Mouse (Mus musculus) forebrain, embryonic 10.5 days (tissue): ENCODE results near the gene Gchfr. TPM values are rescaled to one million over a fixed set of nuclear protein-coding genes. Genes with fewer than 3 reads are reported as not detected.
A peak's percentile ranks its signal among the peaks of the same experiment; 100 is the strongest.

Experiments
- DNase-seq: peaks from one replicate; pipeline ENCODE4 v3.0.0-alpha.2; 2017; ENCODE audit warnings: low spot score; ENCODE audit errors: extremely low spot score
- H3K27ac ChIP-seq: fragments of 300-500 bp; sonication (generic); 2 replicates; pipeline ENCODE4 v1.5.1; 2016; ENCODE audit warnings: mild to moderate bottlenecking
- H3K27me3 ChIP-seq: fragments of 300-500 bp; sonication (generic); 2 replicates; pipeline ENCODE4 v1.6.1; 2016; ENCODE audit warnings: mild to moderate bottlenecking; ENCODE audit not compliant: poor library complexity, severe bottlenecking
- H3K36me3 ChIP-seq: fragments of 300-500 bp; sonication (generic); replicated peaks from 2 replicates; pipeline ENCODE4 v1.6.1; 2016; ENCODE audit warnings: mild to moderate bottlenecking, moderate library complexity
- H3K4me1 ChIP-seq: fragments of 300-500 bp; sonication (generic); 2 replicates; pipeline ENCODE4 v1.6.1; 2016
- H3K4me3 ChIP-seq: fragments of 300-500 bp; sonication (generic); 2 replicates; pipeline ENCODE4 v1.5.1; 2016; ENCODE audit warnings: mild to moderate bottlenecking, moderate library complexity
- H3K9me3 ChIP-seq: fragments of 300-500 bp; sonication (generic); 2 replicates; pipeline ENCODE4 v1.6.1; 2016; ENCODE audit warnings: mild to moderate bottlenecking, moderate library complexity
- WGBS: fragments of 180-500 bp; shearing (Covaris S2); methylation state at CpG from one replicate; pipeline ENCODE4 v1.1.7; 2016; 5-methylcytosine and 5-hydroxymethylcytosine counted together
- polyA plus RNA-seq: library from polyadenylated mRNA; unstranded; fragments of >200 nt; fragmentation: Nextera tagmentation; extraction: Ambion mirVana; gene quantifications from 2 replicates; pipeline ENCODE4 v1.2.1, GENCODE M21; 2016

Gchfr gene
- polyA plus RNA-seq, 1 experiment from 2014 or later, result 5.6 TPM

DNA sequence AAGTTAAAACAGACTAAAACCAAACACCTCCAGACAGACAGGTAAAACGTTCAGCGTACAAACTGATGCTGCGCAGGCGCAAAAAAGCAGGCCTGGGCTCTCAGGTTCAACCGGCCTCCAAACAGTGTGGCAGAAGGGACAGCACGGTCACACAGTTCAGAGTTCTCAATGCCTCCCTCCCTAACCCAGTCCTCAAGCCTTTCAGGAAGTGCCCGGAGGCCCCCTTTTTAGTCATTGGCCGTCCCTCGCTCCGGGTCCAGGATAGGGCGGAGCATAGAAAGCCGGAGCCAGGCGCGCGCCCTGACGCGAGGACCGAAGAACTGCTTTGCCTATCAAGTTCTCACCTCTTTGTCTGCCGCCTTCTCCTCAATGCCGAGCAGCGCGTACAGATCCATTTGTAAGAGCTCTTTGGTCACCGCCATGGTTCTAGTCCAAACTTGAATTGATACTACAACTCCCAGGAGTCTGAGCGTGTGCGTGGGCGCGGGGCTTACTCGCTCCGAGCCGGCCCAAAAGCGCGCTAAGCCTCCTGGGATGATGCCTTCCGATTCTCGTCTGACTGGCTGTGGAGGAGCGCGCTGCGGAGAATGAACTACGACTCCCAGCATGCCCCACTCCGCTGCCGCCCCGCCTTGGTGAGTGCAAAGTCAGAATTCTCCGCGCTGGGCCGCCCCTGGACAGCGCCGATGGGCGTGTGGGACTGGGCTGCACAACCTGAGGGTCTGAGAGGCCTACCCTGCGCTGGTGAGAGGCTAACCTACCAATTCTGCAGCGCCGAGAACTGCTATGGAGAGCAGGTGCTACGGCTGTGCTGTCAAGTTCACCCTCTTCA lies 41.0 kb downstream of the Gchfr start, which contains the start of the genes Zfyve19 and Dnajc17:
TSS of gene Zfyve19 (plus strand) at position 274 of the 832 bp plus-strand sequence.
TSS of gene Dnajc17 (minus strand) at position 452 of the 832 bp plus-strand sequence.
- no peaks in the 10 kb centered on the region for H3K27me3 ChIP-seq
- peak within 1 kb of the TSS; percentile 93 for H3K27ac ChIP-seq
- WGBS, result under 1% methylated on average over 51 of the region's 51 CpGs
- no peaks in the 10 kb centered on the region for H3K9me3 ChIP-seq
- peak; percentile 96 for DNase-seq
- H3K4me1 ChIP-seq, result peaks cover 34% of the 10 kb centered on the region
- H3K4me3 ChIP-seq, result peak within 1 kb of the TSS; percentile 79
- peaks cover 34% of the 10 kb centered on the region for H3K36me3 ChIP-seq

DNA sequence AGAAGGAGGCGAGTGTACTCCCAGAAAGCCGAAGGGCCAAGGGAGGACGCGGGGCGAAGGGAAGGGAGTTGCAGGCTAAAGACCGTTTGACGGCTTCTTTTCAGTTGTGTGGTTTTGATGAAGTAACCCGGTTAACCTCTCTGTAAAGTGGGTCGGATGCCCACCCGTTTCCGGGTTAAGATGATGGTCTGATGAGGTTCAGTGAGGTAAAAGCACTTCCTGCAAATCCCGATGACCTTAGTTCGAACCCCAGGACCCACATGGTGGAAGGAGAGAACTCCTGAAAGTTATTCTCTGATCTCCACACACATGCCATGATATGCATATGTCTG lies 41.6 kb downstream of the Gchfr start:
- DNase-seq, result no peak
- Histone ChIP-seq H3K27ac (peak overlapping the region; percentile 93), H3K36me3 (peaks cover 39% of the 10 kb centered on the region), H3K9me3 (no peaks in the 10 kb centered on the region), H3K4me3 (peak overlapping the region; percentile 79), H3K4me1 (peaks cover 30% of the 10 kb centered on the region), H3K27me3 (no peaks in the 10 kb centered on the region)
- WGBS, result 4% methylated on average over 13 of the region's 13 CpGs

Other genes starting within 250 kb of the Gchfr start
- 13.8 and 14.5 TPM in 2 replicates for gene Chst14, start 241.3 kb upstream of the Gchfr start, polyA plus RNA-seq
- 20.5 and 21.0 TPM in 2 replicates for gene Ccdc32, start 138.4 kb upstream of the Gchfr start, polyA plus RNA-seq
- 9.2 and 9.4 TPM in 2 replicates for gene Rpusd2, start 133.0 kb upstream of the Gchfr start, polyA plus RNA-seq
- 68.5 and 74.0 TPM in 2 replicates for gene Knl1, start 120.7 kb upstream of the Gchfr start, polyA plus RNA-seq
- gene Rad51, start 55.0 kb upstream of the Gchfr start, polyA plus RNA-seq, result 110 and 113 TPM in 2 replicates
- gene Rmdn3, start 10.7 kb upstream of the Gchfr start, polyA plus RNA-seq, result 50.9 and 54.0 TPM in 2 replicates
- 0.90 and 0.93 TPM in 2 replicates for gene Gm14137, start 6.7 kb downstream of the Gchfr start, polyA plus RNA-seq
- 53.9 and 56.9 TPM in 2 replicates for gene Zfyve19, start 40.8 kb downstream of the Gchfr start, polyA plus RNA-seq
- gene Dnajc17, start 41.0 kb downstream of the Gchfr start, polyA plus RNA-seq, result 21.6 and 28.2 TPM in 2 replicates
- 0.19 TPM in 1 of 2 replicates, not detected in the other for gene Ppp1r14d, start 62.1 kb downstream of the Gchfr start, polyA plus RNA-seq
- gene Spint1, start 69.6 kb downstream of the Gchfr start, polyA plus RNA-seq, result 3.5 and 4.4 TPM in 2 replicates
- 0.44 and 0.58 TPM in 2 replicates for gene Rhov, start 103.5 kb downstream of the Gchfr start, polyA plus RNA-seq
- 23.0 and 23.6 TPM in 2 replicates for gene Vps18, start 121.0 kb downstream of the Gchfr start, polyA plus RNA-seq
- gene Dll4, start 158.0 kb downstream of the Gchfr start, polyA plus RNA-seq, result 3.3 and 4.0 TPM in 2 replicates
- gene Chac1, start 183.5 kb downstream of the Gchfr start, polyA plus RNA-seq, result 1.3 and 1.4 TPM in 2 replicates